Mouse (Mus musculus) erythroblast, embryonic 14.5 days (primary cell): ENCODE measurements around the gene Slx4ip.

Experiments used
- GATA1 ChIP-seq: IDR thresholded peaks from 2 replicates; pipeline ENCODE4 v1.6.1; 2012; ENCODE audit warnings: low read length, inconsistent platforms, mixed read lengths
- TAL1 ChIP-seq: IDR thresholded peaks from 3 replicates; pipeline ENCODE4 v1.6.1; 2012; ENCODE audit warnings: low read length, inconsistent platforms, mixed read lengths

DNA sequence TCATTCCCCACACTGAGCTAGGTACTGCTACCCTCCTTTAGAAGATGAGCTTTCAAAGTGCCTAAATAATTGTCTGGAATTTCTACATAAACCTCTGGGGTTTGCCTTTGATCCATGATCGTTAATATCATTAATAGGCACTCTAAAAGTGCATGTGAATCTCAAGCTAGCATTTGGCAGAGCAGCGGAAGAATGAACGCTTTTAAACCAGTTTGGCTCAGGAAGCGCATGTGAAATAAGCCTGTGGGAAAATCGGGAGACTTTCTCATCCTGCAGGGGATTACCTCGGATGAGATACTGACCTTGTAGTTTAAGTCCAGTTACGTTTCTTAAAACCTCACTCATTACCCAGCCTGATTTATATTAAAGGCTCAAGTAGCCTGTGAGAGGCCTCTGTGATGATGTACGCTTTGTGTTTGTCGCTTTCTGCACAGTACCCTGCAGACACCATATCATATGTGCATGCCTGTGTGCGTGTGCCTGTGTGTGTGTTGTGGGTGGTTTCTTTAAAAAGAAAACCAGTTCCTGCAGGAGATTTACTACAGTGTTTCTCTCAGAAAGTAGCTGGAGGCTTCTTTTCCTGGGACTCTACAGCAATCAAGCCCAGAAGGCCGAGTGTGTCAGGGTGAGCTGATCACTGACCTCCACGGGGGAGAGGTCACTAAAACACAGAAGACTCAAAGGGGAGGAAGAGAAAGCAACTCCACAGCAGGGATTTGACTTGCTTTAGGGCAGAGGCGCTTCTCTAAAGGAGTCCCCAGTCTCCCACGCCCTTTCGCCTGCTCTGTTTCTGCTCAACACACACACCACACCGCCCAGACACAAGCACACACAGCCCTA, 182.7 kb downstream of the Slx4ip start:
- TF ChIP-seq GATA1 (no peak), TAL1 (no peak)
